Mouse (Mus musculus): ENCODE measurements around the gene Olfr1158. TPM values are rescaled to one million over a fixed set of nuclear protein-coding genes. Genes with fewer than 3 reads are reported as not detected.

Olfr1158 gene
- not detected in 2 replicates for polyA plus RNA-seq (2015; fragmentation: Nextera tagmentation; extraction: Ambion mirVana)

DNA sequence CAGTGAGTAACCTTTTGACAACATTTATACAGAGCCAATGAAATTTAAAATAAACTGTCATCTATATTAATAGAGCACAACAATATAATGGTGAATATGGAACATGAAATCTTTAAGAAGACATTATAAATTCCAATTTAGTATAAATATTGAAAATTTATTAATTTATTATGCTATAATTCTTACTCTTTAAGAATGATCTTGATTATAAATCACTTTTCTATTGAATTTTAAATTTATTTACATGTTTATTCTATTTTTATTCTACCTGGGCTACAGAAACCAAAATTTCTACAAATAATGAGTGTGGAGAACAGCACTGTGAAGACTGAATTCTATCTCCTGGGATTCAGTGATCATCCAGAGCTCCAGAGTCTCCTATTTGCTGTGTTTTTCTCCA, at the start of gene Olfr1158:
Gene Olfr1158, plus strand, starts transcription at position 301 of the 400 bp plus-strand sequence.

DNA sequence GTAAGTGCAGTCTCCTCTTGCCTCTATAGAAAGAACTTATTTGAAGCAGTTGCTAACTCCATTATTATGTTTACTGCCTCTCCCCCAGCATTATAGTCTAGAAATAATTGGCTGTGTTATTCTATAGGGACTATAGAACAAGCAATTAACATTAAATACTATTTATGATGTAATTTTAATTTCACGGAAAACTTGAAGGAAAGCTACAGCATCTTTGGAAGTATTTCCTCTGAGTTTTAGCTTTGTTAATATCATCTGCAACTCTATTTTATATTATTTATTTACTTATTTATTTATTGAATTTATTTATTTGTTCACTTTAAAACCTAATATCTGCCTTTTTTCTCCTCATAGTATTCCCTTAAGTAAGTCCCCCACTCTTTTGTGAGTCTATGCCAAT, 44.9 kb upstream of the Olfr1158 start, which contains the start of gene Olfr1155:
Gene Olfr1155, minus strand, starts transcription at position 101 of the 400 bp plus-strand sequence.

DNA sequence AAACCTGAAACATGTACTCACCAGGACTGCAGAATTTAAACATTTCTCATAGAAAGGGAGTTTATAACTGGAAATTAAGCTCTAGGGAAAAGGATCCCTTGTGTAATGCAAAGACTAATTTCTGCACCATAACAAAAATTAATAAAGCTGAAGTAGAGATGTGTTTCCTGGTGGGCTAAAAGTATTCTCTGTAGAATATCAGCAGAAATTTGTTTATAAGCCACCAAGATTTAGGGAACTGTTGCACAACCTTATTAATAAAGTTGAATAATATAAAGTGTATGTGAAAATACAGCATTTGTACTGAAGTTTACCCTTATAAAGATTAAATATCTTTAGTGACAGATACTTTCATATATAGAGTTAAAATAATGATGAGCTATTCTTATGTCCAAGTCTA, 36.9 kb upstream of the Olfr1158 start, which contains the start of gene Olfr1156:
Gene Olfr1156, minus strand, starts transcription at position 101 of the 400 bp plus-strand sequence.

DNA sequence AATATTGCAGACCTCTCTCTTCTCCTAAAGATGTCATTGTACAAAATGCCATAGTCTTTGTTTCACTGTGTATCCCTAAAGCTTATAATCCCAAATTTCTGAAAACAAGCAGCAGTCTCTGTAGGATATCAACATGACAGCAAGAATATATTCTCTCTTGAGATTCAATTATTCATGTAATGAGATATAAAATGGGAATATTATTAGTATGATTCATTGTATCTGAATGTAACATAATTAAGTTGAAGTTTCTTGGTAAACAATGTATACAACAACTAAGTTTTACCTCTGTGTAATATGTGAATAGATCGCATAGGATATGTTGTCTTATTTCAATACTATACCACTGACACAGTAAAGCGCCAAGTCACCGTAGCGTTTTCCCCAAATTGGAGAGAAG, 21.7 kb upstream of the Olfr1158 start, which contains the start of gene Olfr1157:
Gene Olfr1157, minus strand, starts transcription at position 101 of the 400 bp plus-strand sequence.

DNA sequence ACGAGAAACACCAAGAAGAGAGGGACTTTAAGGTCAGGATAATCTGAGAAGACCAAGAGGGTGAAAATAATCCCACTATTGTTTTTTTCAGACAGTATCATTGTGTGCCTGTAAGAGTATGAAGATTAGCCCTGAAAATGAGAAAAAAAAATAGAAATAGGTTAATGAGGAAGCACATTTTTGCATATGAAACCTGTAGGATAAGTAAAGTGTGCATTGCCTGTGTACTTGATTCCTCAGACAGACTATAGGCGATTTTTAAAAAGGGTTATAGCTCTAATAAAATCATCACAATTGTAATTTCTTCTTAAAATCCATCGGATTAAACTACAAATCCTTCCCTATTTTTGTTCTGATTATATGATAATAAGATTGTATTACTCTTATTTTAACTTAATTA, 15.3 kb upstream of the Olfr1158 start, which contains the start of gene Olfr74:
Gene Olfr74, minus strand, starts transcription at position 101 of the 400 bp plus-strand sequence.

DNA sequence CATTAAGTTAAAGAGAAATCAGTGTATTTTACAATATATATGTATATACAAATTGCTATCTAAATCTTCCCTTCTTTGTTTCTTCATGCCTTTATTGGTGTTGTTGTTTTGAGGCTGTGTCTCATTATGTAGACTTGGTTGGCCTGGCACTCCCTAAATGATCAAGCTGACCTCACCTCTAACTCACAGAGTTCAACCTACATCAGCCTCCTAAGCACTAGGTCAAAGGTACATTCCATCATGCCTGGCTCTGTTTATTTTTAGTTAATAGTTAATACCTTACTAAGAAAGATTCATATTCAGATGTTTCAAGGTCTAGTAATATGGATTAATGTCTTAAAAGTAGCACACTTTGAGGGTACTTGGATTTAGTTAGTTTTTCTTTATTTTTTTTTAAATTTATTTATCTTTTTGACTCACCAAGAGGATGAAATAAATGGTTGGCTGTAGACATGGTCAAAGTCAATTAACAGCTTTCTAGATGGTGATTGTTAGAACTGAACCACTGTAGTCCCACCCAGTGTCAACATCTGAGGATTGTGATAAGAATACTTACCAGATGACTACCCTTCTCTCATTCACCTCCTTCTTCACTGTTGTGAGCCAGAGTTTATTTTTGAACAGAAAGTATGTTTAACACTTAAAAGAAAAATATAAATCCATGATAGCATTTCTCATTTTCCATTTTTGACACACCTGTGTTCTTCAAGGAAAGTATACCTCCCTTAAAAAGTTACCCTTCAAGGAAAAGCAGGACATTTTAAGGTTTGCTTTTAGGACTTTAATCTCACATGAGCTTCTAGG, 17.8 kb downstream of the Olfr1158 start, which contains the start of gene Olfr1160:
Gene Olfr1160, minus strand, starts transcription at position 754 of the 804 bp plus-strand sequence.

DNA sequence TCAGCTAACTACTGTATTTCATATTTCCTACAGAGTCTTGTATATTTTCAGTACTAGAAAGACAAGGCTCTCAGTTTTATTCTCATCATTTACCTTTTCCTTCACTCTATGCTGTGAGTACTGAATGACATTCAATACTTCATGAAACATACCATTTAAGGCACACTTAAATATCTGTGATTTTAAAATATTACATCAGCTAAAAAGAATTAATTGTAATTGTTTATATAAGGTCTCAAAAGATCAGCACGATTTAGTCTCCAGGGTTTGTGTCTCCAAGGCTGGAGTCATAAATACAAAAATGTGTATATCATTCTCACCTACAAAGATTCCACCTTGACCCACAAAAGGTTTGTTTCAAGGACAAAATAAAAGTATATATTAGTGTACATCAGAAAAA, 32.6 kb downstream of the Olfr1158 start, which contains the start of gene Olfr1161:
Gene Olfr1161, plus strand, starts transcription at position 301 of the 400 bp plus-strand sequence.

DNA sequence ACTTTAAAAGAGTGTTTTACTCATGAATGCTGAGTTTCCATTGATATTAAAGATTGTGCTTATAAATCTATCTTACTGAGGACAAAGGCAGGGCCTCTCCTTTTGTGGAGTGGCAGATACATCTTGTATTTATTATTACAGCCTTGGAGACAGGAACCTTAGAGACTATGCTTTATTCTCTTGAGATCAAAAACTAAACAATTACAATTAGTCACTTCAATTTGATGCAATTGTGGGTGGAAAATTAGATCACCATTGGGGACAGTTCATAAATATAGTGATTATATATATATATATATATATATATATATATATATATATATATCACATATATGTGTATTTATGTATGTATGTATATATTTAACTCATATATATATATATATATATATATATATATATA, 47.7 kb downstream of the Olfr1158 start, which contains the start of gene Olfr73:
Gene Olfr73, minus strand, starts transcription at position 101 of the 400 bp plus-strand sequence.

Other genes starting within 250 kb of the Olfr1158 start
- not detected in 2 replicates for gene Olfr1140, start 246.4 kb upstream of the Olfr1158 start, polyA plus RNA-seq (2015; fragmentation: Nextera tagmentation; extraction: Ambion mirVana)
- not detected in 2 replicates for gene Olfr1141, start 236.1 kb upstream of the Olfr1158 start, polyA plus RNA-seq (2015; fragmentation: Nextera tagmentation; extraction: Ambion mirVana)
- gene Olfr152, start 210.6 kb upstream of the Olfr1158 start, polyA plus RNA-seq (2015; fragmentation: Nextera tagmentation; extraction: Ambion mirVana): not detected in 2 replicates
- gene Olfr1143, start 189.5 kb upstream of the Olfr1158 start, polyA plus RNA-seq (2015; fragmentation: Nextera tagmentation; extraction: Ambion mirVana): not detected in 2 replicates
- not detected in 2 replicates for gene Olfr1145, start 180.3 kb upstream of the Olfr1158 start, polyA plus RNA-seq (2015; fragmentation: Nextera tagmentation; extraction: Ambion mirVana)
- not detected in 2 replicates for gene Olfr1148, start 159.6 kb upstream of the Olfr1158 start, polyA plus RNA-seq (2015; fragmentation: Nextera tagmentation; extraction: Ambion mirVana)
- gene Olfr1150-ps1, start 146.1 kb upstream of the Olfr1158 start, polyA plus RNA-seq (2015; fragmentation: Nextera tagmentation; extraction: Ambion mirVana): not detected in 2 replicates
- not detected in 2 replicates for gene Olfr1151, start 134.3 kb upstream of the Olfr1158 start, polyA plus RNA-seq (2015; fragmentation: Nextera tagmentation; extraction: Ambion mirVana)
- not detected in 2 replicates for gene Olfr1152, start 123.6 kb upstream of the Olfr1158 start, polyA plus RNA-seq (2015; fragmentation: Nextera tagmentation; extraction: Ambion mirVana)
- not detected in 2 replicates for gene Olfr1153, start 95.2 kb upstream of the Olfr1158 start, polyA plus RNA-seq (2015; fragmentation: Nextera tagmentation; extraction: Ambion mirVana)
- gene Olfr1154, start 84.9 kb upstream of the Olfr1158 start, polyA plus RNA-seq (2015; fragmentation: Nextera tagmentation; extraction: Ambion mirVana): not detected in 2 replicates
- gene Olfr1155, start 45.0 kb upstream of the Olfr1158 start, polyA plus RNA-seq (2015; fragmentation: Nextera tagmentation; extraction: Ambion mirVana): not detected in 2 replicates
- gene Olfr1156, start 37.0 kb upstream of the Olfr1158 start, polyA plus RNA-seq (2015; fragmentation: Nextera tagmentation; extraction: Ambion mirVana): not detected in 2 replicates
- gene Olfr1157, start 21.8 kb upstream of the Olfr1158 start, polyA plus RNA-seq (2015; fragmentation: Nextera tagmentation; extraction: Ambion mirVana): not detected in 2 replicates
- not detected in 2 replicates for gene Olfr74, start 15.4 kb upstream of the Olfr1158 start, polyA plus RNA-seq (2015; fragmentation: Nextera tagmentation; extraction: Ambion mirVana)
- not detected in 2 replicates for gene Olfr1160, start 18.2 kb downstream of the Olfr1158 start, polyA plus RNA-seq (2015; fragmentation: Nextera tagmentation; extraction: Ambion mirVana)
- not detected in 2 replicates for gene Olfr1161, start 32.7 kb downstream of the Olfr1158 start, polyA plus RNA-seq (2015; fragmentation: Nextera tagmentation; extraction: Ambion mirVana)
- gene Olfr73, start 47.6 kb downstream of the Olfr1158 start, polyA plus RNA-seq (2015; fragmentation: Nextera tagmentation; extraction: Ambion mirVana): 0.05 TPM in 1 of 2 replicates, not detected in the other
- gene Olfr1162, start 61.0 kb downstream of the Olfr1158 start, polyA plus RNA-seq (2015; fragmentation: Nextera tagmentation; extraction: Ambion mirVana): not detected in 2 replicates
- not detected in 2 replicates for gene Olfr1163, start 81.7 kb downstream of the Olfr1158 start, polyA plus RNA-seq (2015; fragmentation: Nextera tagmentation; extraction: Ambion mirVana)
- not detected in 2 replicates for gene Olfr1164, start 103.9 kb downstream of the Olfr1158 start, polyA plus RNA-seq (2015; fragmentation: Nextera tagmentation; extraction: Ambion mirVana)
- gene Olfr1166, start 138.2 kb downstream of the Olfr1158 start, polyA plus RNA-seq (2015; fragmentation: Nextera tagmentation; extraction: Ambion mirVana): not detected in 2 replicates
- gene Olfr1167, start 165.1 kb downstream of the Olfr1158 start, polyA plus RNA-seq (2015; fragmentation: Nextera tagmentation; extraction: Ambion mirVana): not detected in 2 replicates
- gene Olfr1168, start 191.8 kb downstream of the Olfr1158 start, polyA plus RNA-seq (2015; fragmentation: Nextera tagmentation; extraction: Ambion mirVana): not detected in 2 replicates
- gene Olfr1170, start 238.2 kb downstream of the Olfr1158 start, polyA plus RNA-seq (2015; fragmentation: Nextera tagmentation; extraction: Ambion mirVana): not detected in 2 replicates